Mouse (Mus musculus): ENCODE measurements around the gene Nudt2. TPM values are rescaled to one million over a fixed set of nuclear protein-coding genes. Genes with fewer than 3 reads are reported as not detected.
A peak's percentile ranks its signal among the peaks of the same experiment; 100 is the strongest.

Nudt2 gene
- polyA plus RNA-seq, 1 experiment from 2014 or later: 59.7 TPM

GRCm38 (mm10) chr4:41507998-41508397 is 43.0 kb downstream of the Nudt2 start:
- WGBS: 42% methylated on average over 7 of the region's 7 CpGs

GRCm38 (mm10) chr4:41513309-41513708 is 48.4 kb downstream of the Nudt2 start:
- H3K4me2 ChIP-seq (ENCODE audit: low read depth, low read length): no peak overlapping the region
- H3K9me3 ChIP-seq (replicated peaks; ENCODE audit: control insufficient read depth, low read length): no peaks in the 10 kb centered on the region
- no peaks in the 10 kb centered on the region for H3K36me3 ChIP-seq (replicated peaks; ENCODE audit: control insufficient read depth, insufficient read depth, low read depth, low read length)
- no peak overlapping the region for H3K4me3 ChIP-seq (ENCODE audit: low read depth, low read length)
- H3K4me1 ChIP-seq (ENCODE audit: control insufficient read depth, insufficient read depth, low read length): no peaks in the 10 kb centered on the region; the same call in 1 of the 2 replicates
- ATAC-seq (replicated peaks; ENCODE audit: insufficient number of reproducible peaks, low FRiP score, low TSS enrichment, low read depth): no peak
- WGBS: 30% methylated on average over 4 of the region's 4 CpGs
- H3K27ac ChIP-seq (replicated peaks; ENCODE audit: low read depth, low read length): peak overlapping the region; percentile 57; the same call in 1 of the 2 replicates
- no peak for DNase-seq (ENCODE audit: low spot score)
- H3K27me3 ChIP-seq (ENCODE audit: control insufficient read depth, insufficient read depth, low read length): no peaks in the 10 kb centered on the region
- no peak overlapping the region for H3K9ac ChIP-seq (replicated peaks; ENCODE audit: low read length)

More at GRCm38 (mm10) chr4:41507998-41508397, 43.0 kb downstream of the Nudt2 start:
- DNase-seq (ENCODE audit: low spot score) (no peak), ATAC-seq (replicated peaks; ENCODE audit: insufficient number of reproducible peaks, low FRiP score, low TSS enrichment, low read depth) (no peak)
- Histone ChIP-seq H3K4me3 (ENCODE audit: low read depth, low read length) (no peak overlapping the region), H3K9me3 (replicated peaks; ENCODE audit: control insufficient read depth, low read length) (no peaks in the 10 kb centered on the region), H3K27ac (replicated peaks; ENCODE audit: low read depth, low read length) (no peak overlapping the region), H3K4me1 (ENCODE audit: control insufficient read depth, insufficient read depth, low read length) (no peaks in the 10 kb centered on the region), H3K4me2 (ENCODE audit: low read depth, low read length) (no peak overlapping the region), H3K9ac (replicated peaks; ENCODE audit: low read length) (no peak overlapping the region), H3K36me3 (replicated peaks; ENCODE audit: control insufficient read depth, insufficient read depth, low read depth, low read length) (no peaks in the 10 kb centered on the region), H3K27me3 (ENCODE audit: control insufficient read depth, insufficient read depth, low read length) (no peaks in the 10 kb centered on the region)

GRCm38 (mm10) chr4:41513714-41514113 is 48.8 kb downstream of the Nudt2 start:
- Histone ChIP-seq H3K27me3 (ENCODE audit: control insufficient read depth, insufficient read depth, low read length) (no peaks in the 10 kb centered on the region), H3K4me1 (ENCODE audit: control insufficient read depth, insufficient read depth, low read length) (no peaks in the 10 kb centered on the region; the same call in 1 of the 2 replicates), H3K4me3 (ENCODE audit: low read depth, low read length) (no peak overlapping the region), H3K9me3 (replicated peaks; ENCODE audit: control insufficient read depth, low read length) (no peaks in the 10 kb centered on the region), H3K36me3 (replicated peaks; ENCODE audit: control insufficient read depth, insufficient read depth, low read depth, low read length) (no peaks in the 10 kb centered on the region), H3K4me2 (ENCODE audit: low read depth, low read length) (no peak overlapping the region), H3K27ac (replicated peaks; ENCODE audit: low read depth, low read length) (peak overlapping the region; percentile 57; the same call in 1 of the 2 replicates), H3K9ac (replicated peaks; ENCODE audit: low read length) (no peak overlapping the region)
- ATAC-seq (replicated peaks; ENCODE audit: insufficient number of reproducible peaks, low FRiP score, low TSS enrichment, low read depth): no peak
- DNase-seq (ENCODE audit: low spot score): peak; percentile 84
- WGBS: 11% methylated on average over 8 of the region's 8 CpGs

GRCm38 (mm10) chr4:41517233-41517632 is 52.3 kb downstream of the Nudt2 start, which contains the start of gene 1110017D15Rik:
TSS of gene 1110017D15Rik (minus strand) at chr4:41517333.
- H3K4me3 ChIP-seq (ENCODE audit: low read depth, low read length): no peak within 1 kb of the TSS
- H3K4me1 ChIP-seq (ENCODE audit: control insufficient read depth, insufficient read depth, low read length): no peaks in the 10 kb centered on the region; the same call in 1 of the 2 replicates
- H3K9ac ChIP-seq (replicated peaks; ENCODE audit: low read length): no peak within 1 kb of the TSS
- H3K4me2 ChIP-seq (ENCODE audit: low read depth, low read length): no peak within 1 kb of the TSS
- no peak for DNase-seq (ENCODE audit: low spot score)
- WGBS: 90% methylated on average over 2 of the region's 2 CpGs
- no peak for ATAC-seq (replicated peaks; ENCODE audit: insufficient number of reproducible peaks, low FRiP score, low TSS enrichment, low read depth)
- no peaks in the 10 kb centered on the region for H3K36me3 ChIP-seq (replicated peaks; ENCODE audit: control insufficient read depth, insufficient read depth, low read depth, low read length)
- no peaks in the 10 kb centered on the region for H3K9me3 ChIP-seq (replicated peaks; ENCODE audit: control insufficient read depth, low read length)
- H3K27me3 ChIP-seq (ENCODE audit: control insufficient read depth, insufficient read depth, low read length): no peaks in the 10 kb centered on the region
- no peak within 1 kb of the TSS for H3K27ac ChIP-seq (replicated peaks; ENCODE audit: low read depth, low read length)

- Histone ChIP-seq H3K9ac (replicated peaks; ENCODE audit: low read length) (no peak overlapping the region), H3K27me3 (ENCODE audit: control insufficient read depth, insufficient read depth, low read length) (no peaks in the 10 kb centered on the region), H3K4me1 (ENCODE audit: control insufficient read depth, insufficient read depth, low read length) (no peaks in the 10 kb centered on the region; the same call in 1 of the 2 replicates), H3K9me3 (replicated peaks; ENCODE audit: control insufficient read depth, low read length) (no peaks in the 10 kb centered on the region), H3K36me3 (replicated peaks; ENCODE audit: control insufficient read depth, insufficient read depth, low read depth, low read length) (no peaks in the 10 kb centered on the region), H3K27ac (replicated peaks; ENCODE audit: low read depth, low read length) (no peak overlapping the region), H3K4me2 (ENCODE audit: low read depth, low read length) (no peak overlapping the region), H3K4me3 (ENCODE audit: low read depth, low read length) (no peak overlapping the region)
- 66% methylated on average over 7 of the region's 7 CpGs for WGBS
- no peak for ATAC-seq (replicated peaks; ENCODE audit: insufficient number of reproducible peaks, low FRiP score, low TSS enrichment, low read depth)
- no peak for DNase-seq (ENCODE audit: low spot score)
Observed at GRCm38 (mm10) chr4:41518349-41518748, 53.4 kb downstream of the Nudt2 start.

GRCm38 (mm10) chr4:41519195-41519594 is 54.2 kb downstream of the Nudt2 start:
- no peak for ATAC-seq (replicated peaks; ENCODE audit: insufficient number of reproducible peaks, low FRiP score, low TSS enrichment, low read depth)
- Histone ChIP-seq H3K27ac (replicated peaks; ENCODE audit: low read depth, low read length) (no peak overlapping the region), H3K27me3 (ENCODE audit: control insufficient read depth, insufficient read depth, low read length) (no peaks in the 10 kb centered on the region), H3K9me3 (replicated peaks; ENCODE audit: control insufficient read depth, low read length) (no peaks in the 10 kb centered on the region), H3K36me3 (replicated peaks; ENCODE audit: control insufficient read depth, insufficient read depth, low read depth, low read length) (no peaks in the 10 kb centered on the region), H3K4me3 (ENCODE audit: low read depth, low read length) (no peak overlapping the region), H3K4me2 (ENCODE audit: low read depth, low read length) (no peak overlapping the region), H3K4me1 (ENCODE audit: control insufficient read depth, insufficient read depth, low read length) (no peaks in the 10 kb centered on the region), H3K9ac (replicated peaks; ENCODE audit: low read length) (no peak overlapping the region)
- 90% methylated on average over 5 of the region's 5 CpGs for WGBS
- no peak for DNase-seq (ENCODE audit: low spot score)

GRCm38 (mm10) chr4:41520641-41521040 is 55.7 kb downstream of the Nudt2 start:
- no peak overlapping the region for H3K9ac ChIP-seq (replicated peaks; ENCODE audit: low read length)
- H3K4me3 ChIP-seq (ENCODE audit: low read depth, low read length): no peak overlapping the region
- no peak overlapping the region for H3K4me2 ChIP-seq (ENCODE audit: low read depth, low read length)
- H3K4me1 ChIP-seq (ENCODE audit: control insufficient read depth, insufficient read depth, low read length): no peaks in the 10 kb centered on the region
- DNase-seq (ENCODE audit: low spot score) (no peak), ATAC-seq (replicated peaks; ENCODE audit: insufficient number of reproducible peaks, low FRiP score, low TSS enrichment, low read depth) (peak; percentile 36)
- H3K36me3 ChIP-seq (replicated peaks; ENCODE audit: control insufficient read depth, insufficient read depth, low read depth, low read length): no peaks in the 10 kb centered on the region
- 40% methylated on average over 14 of the region's 14 CpGs for WGBS
- H3K9me3 ChIP-seq (replicated peaks; ENCODE audit: control insufficient read depth, low read length): no peaks in the 10 kb centered on the region
- no peak overlapping the region for H3K27ac ChIP-seq (replicated peaks; ENCODE audit: low read depth, low read length)
- no peaks in the 10 kb centered on the region for H3K27me3 ChIP-seq (ENCODE audit: control insufficient read depth, insufficient read depth, low read length)

- Histone ChIP-seq H3K9me3 (replicated peaks; ENCODE audit: control insufficient read depth, low read length) (no peaks in the 10 kb centered on the region), H3K4me1 (ENCODE audit: control insufficient read depth, insufficient read depth, low read length) (no peaks in the 10 kb centered on the region), H3K9ac (replicated peaks; ENCODE audit: low read length) (no peak overlapping the region), H3K27ac (replicated peaks; ENCODE audit: low read depth, low read length) (no peak overlapping the region), H3K4me2 (ENCODE audit: low read depth, low read length) (no peak overlapping the region), H3K27me3 (ENCODE audit: control insufficient read depth, insufficient read depth, low read length) (no peaks in the 10 kb centered on the region), H3K36me3 (replicated peaks; ENCODE audit: control insufficient read depth, insufficient read depth, low read depth, low read length) (no peaks in the 10 kb centered on the region), H3K4me3 (ENCODE audit: low read depth, low read length) (no peak overlapping the region)
- no peak for ATAC-seq (replicated peaks; ENCODE audit: insufficient number of reproducible peaks, low FRiP score, low TSS enrichment, low read depth)
- DNase-seq (ENCODE audit: low spot score): no peak
- 87% methylated on average over 6 of the region's 6 CpGs for WGBS
Observed at GRCm38 (mm10) chr4:41522136-41522535, 57.2 kb downstream of the Nudt2 start.
